In the genomic region with DNA sequence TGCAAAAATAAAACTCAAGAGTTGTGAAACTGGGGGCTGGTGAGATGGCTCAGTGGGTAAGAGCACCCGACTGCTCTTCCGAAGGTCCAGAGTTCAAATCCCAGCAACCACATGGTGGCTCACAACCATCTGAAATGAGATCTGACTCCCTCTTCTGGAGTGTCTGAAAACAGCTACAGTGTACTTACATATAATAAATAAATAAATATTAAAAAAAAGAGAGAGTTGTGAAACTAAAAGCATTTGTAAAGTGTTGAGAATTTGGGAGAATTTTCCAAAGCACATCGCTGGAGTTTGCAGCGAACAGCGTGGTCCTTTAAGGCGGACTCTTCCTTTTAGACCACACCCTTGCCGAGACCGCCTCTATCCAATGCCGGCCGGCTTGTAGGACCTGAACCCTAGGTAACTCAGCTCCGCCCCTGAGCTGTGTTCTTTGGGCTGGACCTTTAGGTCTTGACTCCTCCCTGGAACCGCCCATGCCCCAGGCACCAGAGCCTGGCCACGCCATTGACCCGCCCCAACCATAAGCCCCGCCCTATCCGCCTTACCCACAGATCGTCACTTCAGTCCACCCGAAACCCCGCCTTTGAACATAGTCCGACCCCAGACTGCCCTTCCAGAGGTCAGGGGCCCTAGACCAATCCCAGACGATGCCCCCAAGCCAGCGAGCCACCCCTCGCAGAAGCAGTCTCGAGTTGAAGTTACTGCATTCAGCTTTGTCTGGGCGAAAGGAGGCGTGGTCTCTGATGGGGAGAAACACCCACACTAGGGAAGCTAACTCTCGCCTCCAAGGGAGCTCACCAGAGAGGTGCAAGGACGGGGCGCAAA, we compare ENCODE assay signal across 8 mouse cellular contexts. TPM values are rescaled to one million over a fixed set of nuclear protein-coding genes. Genes with fewer than 3 reads are reported as not detected.
A peak's percentile ranks its signal among the peaks of the same experiment; 100 is the strongest.
DNase-seq lines count a peak whose midpoint lies in the region; ATAC-seq and TF ChIP-seq lines count a peak whose summit lies in the region.

No protein-coding gene starts in this region.

- H3ac ChIP-seq in C2C12 (ENCODE audit: control insufficient read depth, insufficient read length, low read depth), result peak overlapping the region; percentile 75
- peak overlapping the region; percentile 4 for H3ac ChIP-seq in myocyte (ENCODE audit: control insufficient read depth, insufficient read length)

- H3K79me3 ChIP-seq in C2C12 (ENCODE audit: low read depth), result no peaks in the 10 kb centered on the region

- H3K79me2 ChIP-seq in C2C12 (ENCODE audit: control insufficient read depth, insufficient read depth) (no peaks in the 10 kb centered on the region), myocyte (ENCODE audit: control insufficient read depth, insufficient read depth) (no peaks in the 10 kb centered on the region)
- no peaks in the 10 kb centered on the region for H3K79me2 ChIP-seq in liver, adult 2 months (ENCODE audit: control insufficient read depth, insufficient read depth, low read length)

- H3K36me3 ChIP-seq in C2C12 (ENCODE audit: control insufficient read depth, insufficient read depth), result no peaks in the 10 kb centered on the region
- H3K36me3 ChIP-seq in erythroblast, embryonic 14.5 days (ENCODE audit: control insufficient read depth), result no peaks in the 10 kb centered on the region
- H3K36me3 ChIP-seq in heart, embryonic 11.5 days (ENCODE audit: control insufficient read depth, insufficient read depth, low read length), result no peaks in the 10 kb centered on the region
- H3K36me3 ChIP-seq in kidney, embryonic 16.5 days (ENCODE audit: insufficient read depth, low read length), result no peaks in the 10 kb centered on the region
- no peaks in the 10 kb centered on the region for H3K36me3 ChIP-seq in liver, adult 2 months (ENCODE audit: control insufficient read depth, insufficient read depth, low read length)
- no peaks in the 10 kb centered on the region for H3K36me3 ChIP-seq in myocyte (ENCODE audit: control insufficient read depth, insufficient read depth)
- no peaks in the 10 kb centered on the region for H3K36me3 ChIP-seq in splenic B cell, adult 2 months (ENCODE audit: control insufficient read depth, insufficient read depth, low read length, poor library complexity, severe bottlenecking)

- H3K9me3 ChIP-seq in erythroblast, embryonic 14.5 days (ENCODE audit: control insufficient read depth, low read length), result no peaks in the 10 kb centered on the region
- no peaks in the 10 kb centered on the region for H3K9me3 ChIP-seq in heart, embryonic 11.5 days (replicated peaks; ENCODE audit: control insufficient read depth, low read length)
- H3K9me3 ChIP-seq in kidney, embryonic 16.5 days (ENCODE audit: low read length), result no peaks in the 10 kb centered on the region

- H3K27ac ChIP-seq in heart, embryonic 11.5 days (ENCODE audit: low read depth, low read length), result peak overlapping the region; percentile 93
- peak overlapping the region; percentile 92 for H3K27ac ChIP-seq in kidney, embryonic 16.5 days (ENCODE audit: low read length)
- peak overlapping the region; percentile 65 for H3K27ac ChIP-seq in liver, adult 2 months (replicated peaks; ENCODE audit: insufficient read depth, low read depth, low read length)

- peak overlapping the region; percentile 73 for H3K4me2 ChIP-seq in heart, embryonic 11.5 days
- H3K4me2 ChIP-seq in kidney, embryonic 16.5 days (replicated peaks; ENCODE audit: low read depth, low read length), result peak overlapping the region; percentile 82
- H3K4me2 ChIP-seq in myocyte (ENCODE audit: low read depth), result peak overlapping the region; percentile 67

- 2% methylated on average over 29 of the region's 29 CpGs for WGBS in heart, embryonic 11.5 days (ENCODE audit: insufficient replicate concordance)
- 2% methylated on average over 29 of the region's 29 CpGs for WGBS in kidney, embryonic 16.5 days
- 1% methylated on average over 29 of the region's 29 CpGs for WGBS in liver, adult 2 months

- peak; percentile 95 for DNase-seq in brain, embryonic 14.5 days (ENCODE audit: low read depth)
- peak; percentile 96 for DNase-seq in liver, adult 2 months (ENCODE audit: extremely low read depth, low read depth, low spot score)
- DNase-seq in splenic B cell, adult 2 months (ENCODE audit: low read depth, low spot score), result peak; percentile 98

- H3K4me1 ChIP-seq in erythroblast, embryonic 14.5 days (ENCODE audit: control insufficient read depth), result peaks cover 91% of the 10 kb centered on the region
- H3K4me1 ChIP-seq in heart, embryonic 11.5 days (ENCODE audit: control insufficient read depth, insufficient read depth, low read length), result no peaks in the 10 kb centered on the region
- peaks cover 4% of the 10 kb centered on the region for H3K4me1 ChIP-seq in kidney, embryonic 16.5 days (ENCODE audit: insufficient read depth, low read length)
- peaks cover 11% of the 10 kb centered on the region; the same call in 1 of the 2 replicates for H3K4me1 ChIP-seq in liver, adult 2 months (ENCODE audit: control insufficient read depth, insufficient read depth, low read length)

- ATAC-seq in heart, embryonic 11.5 days (replicated peaks; ENCODE audit: insufficient number of reproducible peaks, low FRiP score, low TSS enrichment), result peak; percentile 99
- peak; percentile 99 for ATAC-seq in kidney, embryonic 16.5 days (ENCODE audit: low FRiP score, low TSS enrichment)

- H3K9ac ChIP-seq in heart, embryonic 11.5 days (ENCODE audit: low read depth, low read length), result peak overlapping the region; percentile 79
- peak overlapping the region; percentile 78 for H3K9ac ChIP-seq in kidney, embryonic 16.5 days (replicated peaks; ENCODE audit: low read length)
- peak overlapping the region; percentile 62 for H3K9ac ChIP-seq in liver, adult 2 months (ENCODE audit: low read depth, low read length)

- TF ChIP-seq POLR2A in brain, embryonic 14.5 days (IDR thresholded peaks at IDR 0.05; ENCODE audit: borderline replicate concordance, extremely low read depth, insufficient read depth, insufficient read length, poor library complexity, severe bottlenecking), result no peak
- TF ChIP-seq POLR2A in liver, adult 2 months (IDR thresholded peaks at IDR 0.05; ENCODE audit: extremely low read depth, insufficient read depth, low read length), result no peak
- no peak for TF ChIP-seq POLR2A in myocyte (IDR thresholded peaks at IDR 0.05; ENCODE audit: insufficient read length, low read depth)

- peak overlapping the region; percentile 33 for H3K4me3 ChIP-seq in C2C12 (ENCODE audit: insufficient read depth, poor library complexity, severe bottlenecking)
- H3K4me3 ChIP-seq in erythroblast, embryonic 14.5 days (replicated peaks), result peak overlapping the region; percentile 75
- peak overlapping the region; percentile 60 for H3K4me3 ChIP-seq in heart, embryonic 11.5 days (ENCODE audit: low read depth, low read length)
- H3K4me3 ChIP-seq in kidney, embryonic 16.5 days (ENCODE audit: low read length), result peak overlapping the region; percentile 65
- peak overlapping the region; percentile 68 for H3K4me3 ChIP-seq in liver, adult 2 months (ENCODE audit: insufficient read depth, low read depth, low read length)
- peak overlapping the region; percentile 40 for H3K4me3 ChIP-seq in myocyte

- peaks cover 4% of the 10 kb centered on the region for H3K27me3 ChIP-seq in C2C12 (ENCODE audit: control insufficient read depth, insufficient read depth, insufficient read length)
- H3K27me3 ChIP-seq in erythroblast, embryonic 14.5 days (ENCODE audit: control insufficient read depth), result no peaks in the 10 kb centered on the region
- H3K27me3 ChIP-seq in heart, embryonic 11.5 days (ENCODE audit: control insufficient read depth, insufficient read depth, low read length), result peaks cover 3% of the 10 kb centered on the region; the same call in 1 of the 2 replicates
- H3K27me3 ChIP-seq in kidney, embryonic 16.5 days (ENCODE audit: insufficient read depth, low read length), result no peaks in the 10 kb centered on the region
- H3K27me3 ChIP-seq in liver, adult 2 months (ENCODE audit: control insufficient read depth, insufficient read depth, low read length), result no peaks in the 10 kb centered on the region
- no peaks in the 10 kb centered on the region for H3K27me3 ChIP-seq in myocyte (ENCODE audit: control insufficient read depth, insufficient read depth, insufficient read length)
- no peaks in the 10 kb centered on the region for H3K27me3 ChIP-seq in splenic B cell, adult 2 months (ENCODE audit: control insufficient read depth, insufficient read depth, low read length, poor library complexity, severe bottlenecking)

- TF ChIP-seq CTCF in C2C12 (IDR thresholded peaks at IDR 0.05; ENCODE audit: control insufficient read depth, insufficient read depth, insufficient read length), result no peak
- no peak for TF ChIP-seq CTCF in brain, embryonic 14.5 days (IDR thresholded peaks at IDR 0.05; ENCODE audit: borderline replicate concordance, extremely low read depth, insufficient read depth, insufficient read length)
- TF ChIP-seq CTCF in liver, adult 2 months (IDR thresholded peaks at IDR 0.05; ENCODE audit: low read depth, low read length), result no peak

RNA-seq across cellular contexts. Expression of a gene that starts 0.7 kb away (rescaled TPM):
- 20.5 TPM for polyA plus RNA-seq in C2C12 (2012; fragmentation: generic; extraction: Trizol)
- polyA plus RNA-seq in brain, embryonic 14.5 days (2012; rRNA removed), result 55.3 and 57.0 TPM in 2 replicates
- polyA plus RNA-seq in erythroblast, embryonic 14.5 days (2012), result 148 and 156 TPM in 2 replicates
- 65.0 and 71.2 TPM in 2 replicates for polyA plus RNA-seq in heart, embryonic 11.5 days (2014; fragmentation: Nextera tagmentation; extraction: Ambion mirVana)
- polyA plus RNA-seq in kidney, embryonic 16.5 days (2015; fragmentation: Nextera tagmentation; extraction: Ambion mirVana), result 85.5 and 86.7 TPM in 2 replicates
- 5.2 and 5.4 TPM in 2 replicates for total RNA-seq in liver, adult 2 months (2014; rRNA removed)
- 10.7 and 13.5 TPM in 2 replicates for polyA plus RNA-seq in liver, adult 2 months (2012; rRNA removed)
- polyA plus RNA-seq in myocyte (2012; fragmentation: generic; extraction: Trizol), result 28.0 TPM

RNA-seq across cellular contexts. Expression of a gene that starts 5.3 kb away (rescaled TPM):
- polyA plus RNA-seq in C2C12 (2012; fragmentation: generic; extraction: Trizol) (not detected), myocyte (2012; fragmentation: generic; extraction: Trizol) (not detected)
- 0.44 and 1.4 TPM in 2 replicates for polyA plus RNA-seq in brain, embryonic 14.5 days (2012; rRNA removed)
- polyA plus RNA-seq in erythroblast, embryonic 14.5 days (2012), result not detected in 2 replicates
- polyA plus RNA-seq in heart, embryonic 11.5 days (2014; fragmentation: Nextera tagmentation; extraction: Ambion mirVana), result 0.31 TPM in 1 of 2 replicates, not detected in the other
- polyA plus RNA-seq in kidney, embryonic 16.5 days (2015; fragmentation: Nextera tagmentation; extraction: Ambion mirVana), result 8.0 and 8.6 TPM in 2 replicates
- total RNA-seq in liver, adult 2 months (2014; rRNA removed), result not detected in 2 replicates
- polyA plus RNA-seq in liver, adult 2 months (2012; rRNA removed), result 0.09 and 0.13 TPM in 2 replicates

RNA-seq across cellular contexts. Expression of a gene that starts 22.5 kb away (rescaled TPM):
- polyA plus RNA-seq in C2C12 (2012; fragmentation: generic; extraction: Trizol) (13.9 TPM), myocyte (2012; fragmentation: generic; extraction: Trizol) (4.8 TPM)
- 1.8 and 2.1 TPM in 2 replicates for polyA plus RNA-seq in brain, embryonic 14.5 days (2012; rRNA removed)
- polyA plus RNA-seq in erythroblast, embryonic 14.5 days (2012), result 0.16 and 0.19 TPM in 2 replicates
- polyA plus RNA-seq in heart, embryonic 11.5 days (2014; fragmentation: Nextera tagmentation; extraction: Ambion mirVana), result 2.3 and 3.0 TPM in 2 replicates
- 37.7 and 45.2 TPM in 2 replicates for polyA plus RNA-seq in kidney, embryonic 16.5 days (2015; fragmentation: Nextera tagmentation; extraction: Ambion mirVana)
- 21.8 and 28.5 TPM in 2 replicates for total RNA-seq in liver, adult 2 months (2014; rRNA removed)
- 42.4 and 42.5 TPM in 2 replicates for polyA plus RNA-seq in liver, adult 2 months (2012; rRNA removed)

RNA-seq across cellular contexts. Expression of a gene that starts 44.9 kb away (rescaled TPM):
- 0.88 TPM for polyA plus RNA-seq in C2C12 (2012; fragmentation: generic; extraction: Trizol)
- polyA plus RNA-seq in brain, embryonic 14.5 days (2012; rRNA removed), result 2.5 and 2.9 TPM in 2 replicates
- 0.03 and 0.05 TPM in 2 replicates for polyA plus RNA-seq in erythroblast, embryonic 14.5 days (2012)
- polyA plus RNA-seq in heart, embryonic 11.5 days (2014; fragmentation: Nextera tagmentation; extraction: Ambion mirVana), result 0.67 and 0.68 TPM in 2 replicates
- polyA plus RNA-seq in kidney, embryonic 16.5 days (2015; fragmentation: Nextera tagmentation; extraction: Ambion mirVana), result 9.2 and 10.5 TPM in 2 replicates
- total RNA-seq in liver, adult 2 months (2014; rRNA removed), result 0.60 and 0.83 TPM in 2 replicates
- 1.9 and 2.0 TPM in 2 replicates for polyA plus RNA-seq in liver, adult 2 months (2012; rRNA removed)
- 0.25 TPM for polyA plus RNA-seq in myocyte (2012; fragmentation: generic; extraction: Trizol)

RNA-seq across cellular contexts. Expression of a gene that starts 49.8 kb away (rescaled TPM):
- 251 TPM for polyA plus RNA-seq in C2C12 (2012; fragmentation: generic; extraction: Trizol)
- 35.2 and 41.2 TPM in 2 replicates for polyA plus RNA-seq in brain, embryonic 14.5 days (2012; rRNA removed)
- 0.48 and 1.5 TPM in 2 replicates for polyA plus RNA-seq in erythroblast, embryonic 14.5 days (2012)
- polyA plus RNA-seq in heart, embryonic 11.5 days (2014; fragmentation: Nextera tagmentation; extraction: Ambion mirVana), result 95.3 and 103 TPM in 2 replicates
- 141 and 155 TPM in 2 replicates for polyA plus RNA-seq in kidney, embryonic 16.5 days (2015; fragmentation: Nextera tagmentation; extraction: Ambion mirVana)
- 106 and 108 TPM in 2 replicates for total RNA-seq in liver, adult 2 months (2014; rRNA removed)
- polyA plus RNA-seq in liver, adult 2 months (2012; rRNA removed), result 134 and 136 TPM in 2 replicates
- 276 TPM for polyA plus RNA-seq in myocyte (2012; fragmentation: generic; extraction: Trizol)

Comparison
In these comparisons a context has a peak if more than half of its experiments do, and no peak if none do; other contexts are left out.
1. Peak in every context shown above with its lines: DNase-seq, ATAC-seq, H3K4me3 ChIP-seq and H3K27ac ChIP-seq.